Mouse (Mus musculus): ENCODE results near the gene Zfp719. TPM values are rescaled to one million over a fixed set of nuclear protein-coding genes. Genes with fewer than 3 reads are reported as not detected.

Zfp719 gene
- total RNA-seq (2012; rRNA removed): 5.8 and 6.6 TPM in 2 replicates
- total RNA-seq (2014; rRNA removed): 8.6 and 9.8 TPM in 2 replicates
- polyA plus RNA-seq (2012; ENCODE audit: insufficient read length, low read depth): 3.5 and 5.8 TPM in 2 replicates

GRCm38 (mm10) chr7:43579440-43580171 is at the start of gene Zfp719:
TSS of gene Zfp719 (plus strand) at chr7:43579610.
- H3K4me1 ChIP-seq (ENCODE audit: control insufficient read depth in 1 of 2, insufficient read depth in 2 of 2): peaks cover 7 to 18% of the 10 kb centered on the region in 2 experiments
- peaks cover 17% of the 10 kb centered on the region for H3K79me2 ChIP-seq (replicated peaks; ENCODE audit: control insufficient read depth, extremely low read depth, insufficient read depth, poor library complexity, severe bottlenecking)
- peak within 1 kb of the TSS; percentile 61 for H3K9ac ChIP-seq (ENCODE audit: insufficient read depth, low read depth)
- H3K27ac ChIP-seq (ENCODE audit: insufficient read depth, low read depth): peak within 1 kb of the TSS; percentile 35
- peak within 1 kb of the TSS; percentile 65 to 79 (median 76) for H3K4me3 ChIP-seq (replicated peaks in 1 of 3; ENCODE audit: low read depth in 2 of 3, low read length in 2 of 3, poor library complexity in 1 of 3)
- H3K36me3 ChIP-seq (replicated peaks in 1 of 2; ENCODE audit: control insufficient read depth in 1 of 2, insufficient read depth in 1 of 2, low read length in 1 of 2): peaks cover 7 to 24% of the 10 kb centered on the region in 2 experiments
- no peaks in the 10 kb centered on the region for H3K9me3 ChIP-seq (replicated peaks; ENCODE audit: low read length)
- H3K4me2 ChIP-seq (ENCODE audit: insufficient read depth, low read depth, poor library complexity, severe bottlenecking): peak within 1 kb of the TSS; percentile 76
- TF ChIP-seq HCFC1 (IDR thresholded peaks at IDR 0.05; ENCODE audit: low read depth, low read length) (peak; percentile 87), GABPA (IDR thresholded peaks at IDR 0.05; ENCODE audit: insufficient replicate concordance, low read depth, low read length) (no peak), JUN (IDR thresholded peaks at IDR 0.05; ENCODE audit: insufficient read depth, low read depth, low read length) (no peak), POLR2A (IDR thresholded peaks at IDR 0.05; ENCODE audit: low read depth, low read length) (peak; percentile 79), UBTF (IDR thresholded peaks at IDR 0.05; ENCODE audit: low read depth, low read length) (no peak), NRF1 (IDR thresholded peaks at IDR 0.05; ENCODE audit: low read depth, low read length) (peak; percentile 93), USF2 (conservative IDR thresholded peaks at IDR 0.05; ENCODE audit: low read depth, low read length) (no peak), TBP (conservative IDR thresholded peaks at IDR 0.05; ENCODE audit: low read depth, low read length) (peak; percentile 73), ZMIZ1 (IDR thresholded peaks at IDR 0.05; ENCODE audit: low read depth, low read length) (no peak), MYC (IDR thresholded peaks at IDR 0.05; ENCODE audit: low read depth, low read length) (no peak), SIN3A (IDR thresholded peaks at IDR 0.05; ENCODE audit: low read length) (peak; percentile 72), BHLHE40 (IDR thresholded peaks at IDR 0.05; ENCODE audit: low read depth, low read length) (peak; percentile 43; the same call in 1 of the 2 replicates), NELFE (IDR thresholded peaks at IDR 0.05; ENCODE audit: low read depth, low read length) (peak; percentile 77), ZC3H11A (IDR thresholded peaks at IDR 0.05; ENCODE audit: low read depth, low read length) (no peak), ELF1 (IDR thresholded peaks at IDR 0.05; ENCODE audit: low read depth, low read length) (peak; percentile 92), POLR2AphosphoS2 (IDR thresholded peaks at IDR 0.05; ENCODE audit: low read depth, low read length) (peak; percentile 63; the same call in 1 of the 2 replicates), SMC3 (IDR thresholded peaks at IDR 0.05; ENCODE audit: low read depth, low read length) (no peak), EP300 (IDR thresholded peaks at IDR 0.05; ENCODE audit: low read length) (no peak), PAX5 (IDR thresholded peaks at IDR 0.05; ENCODE audit: low read length) (no peak), MAFK (IDR thresholded peaks at IDR 0.05; ENCODE audit: insufficient replicate concordance, low read length) (0 out of 2 replicates have a peak, but pooled peaks have one; percentile 14), ZKSCAN1 (IDR thresholded peaks at IDR 0.05; ENCODE audit: borderline replicate concordance, low read depth, low read length) (no peak), E2F4 (IDR thresholded peaks at IDR 0.05; ENCODE audit: insufficient replicate concordance, low read depth, low read length) (no peak), CHD1 (IDR thresholded peaks at IDR 0.05; ENCODE audit: low read depth, low read length) (no peak), MEF2A (IDR thresholded peaks at IDR 0.05; ENCODE audit: borderline replicate concordance, low read depth, low read length) (peak; percentile 12; the same call in 1 of the 2 replicates), USF1 (IDR thresholded peaks at IDR 0.05; ENCODE audit: low read depth, low read length) (no peak), ZNF384 (IDR thresholded peaks at IDR 0.05; ENCODE audit: low read depth, low read length) (peak; percentile 97), JUND (conservative IDR thresholded peaks at IDR 0.05; ENCODE audit: low read depth, low read length) (no peak), IRF4 (IDR thresholded peaks at IDR 0.05; ENCODE audit: low read depth, low read length) (peak; percentile 66), TCF12 (IDR thresholded peaks at IDR 0.05; ENCODE audit: low read depth, low read length) (peak; percentile 52), MAX (IDR thresholded peaks at IDR 0.05; ENCODE audit: low read length) (peak; percentile 53; the same call in 1 of the 2 replicates), RAD21 (IDR thresholded peaks at IDR 0.05; ENCODE audit: low read depth, low read length) (no peak), CHD2 (IDR thresholded peaks at IDR 0.05; ENCODE audit: low read length) (0 out of 2 replicates have a peak, but pooled peaks have one; percentile 34), KAT2A (IDR thresholded peaks at IDR 0.05; ENCODE audit: insufficient replicate concordance, low read length) (0 out of 2 replicates have a peak, but pooled peaks have one; percentile 63), ETS1 (conservative IDR thresholded peaks at IDR 0.05; ENCODE audit: low read depth, low read length) (peak; percentile 40; the same call in 1 of the 2 replicates), CTCF (conservative IDR thresholded peaks at IDR 0.05 in 1 of 2, IDR thresholded peaks at IDR 0.05 in 1 of 2; ENCODE audit: low read depth in 2 of 2, low read length in 2 of 2) (no peak), RCOR1 (conservative IDR thresholded peaks at IDR 0.05; ENCODE audit: low read depth, low read length) (0 out of 2 replicates have a peak, but pooled peaks have one; percentile 17), MXI1 (IDR thresholded peaks at IDR 0.05; ENCODE audit: low read depth, low read length) (peak; percentile 90), MAZ (IDR thresholded peaks at IDR 0.05; ENCODE audit: low read depth, low read length) (no peak)
- dilution Hi-C loops (cut with MboI; ENCODE audit: extremely low pct_ligation_motif_present, extremely low pct_unique_long_range_greater_than_20kb, low sequenced_read_pairs) (no loop called here), in situ Hi-C loops (cut with MboI; ENCODE audit: low pct_ligation_motif_present, low pct_unique_long_range_greater_than_20kb, low sequenced_read_pairs) (no loop called here)
- peak; percentile 98 for DNase-seq (ENCODE audit: extremely low read depth)
- no peaks in the 10 kb centered on the region for H3K27me3 ChIP-seq (replicated peaks)

Data from CH12.LX (cell line).